Mouse (Mus musculus): ENCODE data around the gene 1700001O22Rik. TPM values are rescaled to one million over a fixed set of nuclear protein-coding genes. Genes with fewer than 3 reads are reported as not detected.

The 1700001O22Rik gene
- total RNA-seq, 2 experiments from 2014 or later: not detected

GRCm38 (mm10) chr2:30758341-30759087 lies 44.9 kb downstream of the 1700001O22Rik start:
- no peak for ATAC-seq (replicated peaks; ENCODE audit: low FRiP score, poor library complexity, severe bottlenecking)

- no peak for ATAC-seq (replicated peaks; ENCODE audit: low FRiP score, poor library complexity, severe bottlenecking)
These were observed 46.3 kb downstream of the 1700001O22Rik start for GRCm38 (mm10) chr2:30756962-30757715.

- no peak for ATAC-seq (replicated peaks; ENCODE audit: low FRiP score, poor library complexity, severe bottlenecking)
These were observed 47.3 kb downstream of the 1700001O22Rik start for GRCm38 (mm10) chr2:30755985-30756765.

- no peak for ATAC-seq (replicated peaks; ENCODE audit: low FRiP score, poor library complexity, severe bottlenecking)
These were observed 48.6 kb downstream of the 1700001O22Rik start for GRCm38 (mm10) chr2:30754831-30755230.

- ATAC-seq (replicated peaks; ENCODE audit: low FRiP score, poor library complexity, severe bottlenecking): no peak
These were observed 50.2 kb downstream of the 1700001O22Rik start for GRCm38 (mm10) chr2:30753219-30753618.

- no peak for ATAC-seq (replicated peaks; ENCODE audit: low FRiP score, poor library complexity, severe bottlenecking)
These were observed 51.0 kb downstream of the 1700001O22Rik start for GRCm38 (mm10) chr2:30752471-30752870.

- no peak for ATAC-seq (replicated peaks; ENCODE audit: low FRiP score, poor library complexity, severe bottlenecking)
These were observed 53.4 kb downstream of the 1700001O22Rik start for GRCm38 (mm10) chr2:30750025-30750424.

GRCm38 (mm10) chr2:30747602-30748162 lies 55.8 kb downstream of the 1700001O22Rik start:
- no peak for ATAC-seq (replicated peaks; ENCODE audit: low FRiP score, poor library complexity, severe bottlenecking)

Other genes starting within 250 kb of the 1700001O22Rik start
- gene Cstad, start 208.6 kb downstream of the 1700001O22Rik start, total RNA-seq (2015; ENCODE audit: low replicate concordance): not detected in 2 replicates
- not detected in 2 replicates for gene Cstad, start 208.6 kb downstream of the 1700001O22Rik start, total RNA-seq (2017; ENCODE audit: low replicate concordance)
- gene Ntmt1, start 4.2 kb upstream of the 1700001O22Rik start, total RNA-seq (2015; ENCODE audit: low replicate concordance): 1.7 and 2.2 TPM in 2 replicates
- gene Ntmt1, start 4.2 kb upstream of the 1700001O22Rik start, total RNA-seq (2017; ENCODE audit: low replicate concordance): 4.0 TPM in 1 of 2 replicates, not detected in the other
- gene Asb6, start 26.7 kb upstream of the 1700001O22Rik start, total RNA-seq (2015; ENCODE audit: low replicate concordance): 39.8 and 43.6 TPM in 2 replicates
- 61.4 and 62.3 TPM in 2 replicates for gene Asb6, start 26.7 kb upstream of the 1700001O22Rik start, total RNA-seq (2017; ENCODE audit: low replicate concordance)
- gene Prrx2, start 31.3 kb upstream of the 1700001O22Rik start, total RNA-seq (2015; ENCODE audit: low replicate concordance): not detected in 2 replicates
- 0.77 TPM in 1 of 2 replicates, not detected in the other for gene Prrx2, start 31.3 kb upstream of the 1700001O22Rik start, total RNA-seq (2017; ENCODE audit: low replicate concordance)
- not detected in 2 replicates for gene Ptges, start 126.2 kb upstream of the 1700001O22Rik start, total RNA-seq (2015; ENCODE audit: low replicate concordance)
- 0.77 and 12.5 TPM in 2 replicates for gene Ptges, start 126.2 kb upstream of the 1700001O22Rik start, total RNA-seq (2017; ENCODE audit: low replicate concordance)
- gene Tor1b, start 149.3 kb upstream of the 1700001O22Rik start, total RNA-seq (2015; ENCODE audit: low replicate concordance): 18.0 TPM in 2 replicates
- 17.2 and 25.7 TPM in 2 replicates for gene Tor1b, start 149.3 kb upstream of the 1700001O22Rik start, total RNA-seq (2017; ENCODE audit: low replicate concordance)
- gene Tor1a, start 164.3 kb upstream of the 1700001O22Rik start, total RNA-seq (2015; ENCODE audit: low replicate concordance): 15.9 and 24.7 TPM in 2 replicates
- gene Tor1a, start 164.3 kb upstream of the 1700001O22Rik start, total RNA-seq (2017; ENCODE audit: low replicate concordance): 42.1 and 45.1 TPM in 2 replicates
- gene BC005624, start 178.5 kb upstream of the 1700001O22Rik start, total RNA-seq (2015; ENCODE audit: low replicate concordance): 13.0 and 15.5 TPM in 2 replicates
- 17.6 and 30.4 TPM in 2 replicates for gene BC005624, start 178.5 kb upstream of the 1700001O22Rik start, total RNA-seq (2017; ENCODE audit: low replicate concordance)
- 5.0 TPM in 1 of 2 replicates, not detected in the other for gene Usp20, start 178.6 kb upstream of the 1700001O22Rik start, total RNA-seq (2015; ENCODE audit: low replicate concordance)
- 0.64 TPM in 1 of 2 replicates, not detected in the other for gene Usp20, start 178.6 kb upstream of the 1700001O22Rik start, total RNA-seq (2017; ENCODE audit: low replicate concordance)

All from erythroid progenitor cell, adult 5-6 weeks (primary cell).